Mouse (Mus musculus) liver, embryonic 11.5 days (tissue): ENCODE results near the gene Sgo2b. TPM values are rescaled to one million over a fixed set of nuclear protein-coding genes. Genes with fewer than 3 reads are reported as not detected.
A peak's percentile ranks its signal among the peaks of the same experiment; 100 is the strongest.

ENCODE experiments used
- ATAC-seq: fragments of 200-750 bp; cut with Nextera tagmentation; replicated peaks from 2 replicates; pipeline ENCODE4 v1.8.0; 2017; ENCODE audit warnings: moderate number of reproducible peaks, mild to moderate bottlenecking, moderate TSS enrichment, moderate library complexity; ENCODE audit not compliant: low FRiP score
- DNase-seq: peaks from one replicate; pipeline ENCODE4 v3.0.0-alpha.2; 2017; ENCODE audit warnings: low spot score
- H3K27ac ChIP-seq: fragments of 300-500 bp; sonication (generic); 2 replicates; pipeline ENCODE4 v1.5.1; 2014; ENCODE audit warnings: mild to moderate bottlenecking, low read depth, low read length, control low read depth
- H3K27me3 ChIP-seq: fragments of 300-500 bp; sonication (generic); replicated peaks from 2 replicates; pipeline ENCODE4 v1.6.1; 2014; ENCODE audit warnings: low read length, mixed read lengths; ENCODE audit not compliant: control insufficient read depth, insufficient read depth
- H3K36me3 ChIP-seq: fragments of 300-500 bp; sonication (generic); 2 replicates; pipeline ENCODE4 v1.6.1; 2014; ENCODE audit warnings: mild to moderate bottlenecking, low read length, moderate library complexity, mixed read lengths; ENCODE audit not compliant: control insufficient read depth, insufficient read depth
- H3K4me1 ChIP-seq: fragments of 300-500 bp; sonication (generic); replicated peaks from 2 replicates; pipeline ENCODE4 v1.6.1; 2014; ENCODE audit warnings: low read length, mixed read lengths; ENCODE audit not compliant: control insufficient read depth, insufficient read depth
- H3K4me2 ChIP-seq: fragments of 300-500 bp; sonication (generic); 2 replicates; pipeline ENCODE4 v1.6.1; 2014; ENCODE audit warnings: mild to moderate bottlenecking, control low read depth, moderate library complexity
- H3K4me3 ChIP-seq: fragments of 300-500 bp; sonication (generic); 2 replicates; pipeline ENCODE4 v1.5.1; 2014; ENCODE audit warnings: low read depth, low read length, control low read depth
- H3K9ac ChIP-seq: fragments of 300-500 bp; sonication (generic); 2 replicates; pipeline ENCODE4 v1.6.1; 2014; ENCODE audit warnings: low read depth, low read length, control low read depth
- H3K9me3 ChIP-seq: fragments of 300-500 bp; sonication (generic); 2 replicates; pipeline ENCODE4 v1.6.1; 2016; ENCODE audit warnings: low read length, inconsistent platforms, mixed read lengths; ENCODE audit not compliant: control insufficient read depth
- WGBS: fragments of 180-500 bp; shearing (Covaris S2); extraction: QIAGEN DNeasy Blood & Tissue Kit; methylation state at CpG from one replicate; pipeline ENCODE4 v1.1.7; 2014; 5-methylcytosine and 5-hydroxymethylcytosine counted together
- polyA plus RNA-seq: library from polyadenylated mRNA; unstranded; fragments of >200 nt; fragmentation: Nextera tagmentation; extraction: Ambion mirVana; gene quantifications from 2 replicates; pipeline ENCODE4 v1.2.1, GENCODE M21; 2014

Sgo2b gene
- polyA plus RNA-seq, 1 experiment from 2014 or later = not detected

GRCm38 (mm10) chr8:63895096-63895495, 57.0 kb downstream of the Sgo2b start:
- H3K9ac ChIP-seq = no peak overlapping the region
- WGBS = 68% methylated on average over 2 of the region's 2 CpGs
- H3K27ac ChIP-seq = no peak overlapping the region
- no peaks in the 10 kb centered on the region for H3K9me3 ChIP-seq
- H3K4me2 ChIP-seq = no peak overlapping the region
- no peaks in the 10 kb centered on the region for H3K36me3 ChIP-seq
- H3K27me3 ChIP-seq = no peaks in the 10 kb centered on the region
- no peak for DNase-seq
- no peak overlapping the region for H3K4me3 ChIP-seq
- no peak for ATAC-seq
- H3K4me1 ChIP-seq = no peaks in the 10 kb centered on the region

DNA sequence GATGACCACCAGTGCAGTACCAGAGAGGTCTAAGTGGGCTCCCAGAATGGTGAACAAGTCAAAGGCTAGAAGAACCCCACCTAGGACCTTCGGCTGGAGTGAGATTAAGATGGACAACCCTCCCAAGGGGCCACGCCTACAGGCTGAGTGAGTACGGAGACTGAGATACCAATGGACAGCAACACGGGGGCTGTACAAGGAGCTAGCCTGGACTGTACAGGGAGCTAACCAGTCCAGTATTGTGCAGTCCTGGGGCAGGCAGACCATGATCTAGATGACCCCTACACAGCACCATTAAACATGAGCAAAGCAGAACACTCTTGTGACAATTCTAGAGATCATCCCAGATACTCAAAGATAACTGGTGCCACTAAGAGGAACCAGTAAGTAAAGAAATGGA, 73.7 kb downstream of the Sgo2b start:
- no peak for DNase-seq
- ATAC-seq = no peak
- no peak overlapping the region for H3K4me2 ChIP-seq
- H3K4me3 ChIP-seq = no peak overlapping the region
- no peaks in the 10 kb centered on the region for H3K4me1 ChIP-seq
- no peak overlapping the region for H3K9ac ChIP-seq
- no peaks in the 10 kb centered on the region for H3K27me3 ChIP-seq
- no peak overlapping the region for H3K27ac ChIP-seq
- no peaks in the 10 kb centered on the region for H3K9me3 ChIP-seq
- WGBS = 73% methylated on average over 4 of the region's 4 CpGs
- H3K36me3 ChIP-seq = no peaks in the 10 kb centered on the region

- H3K9me3 ChIP-seq = no peaks in the 10 kb centered on the region
- no peak overlapping the region for H3K4me3 ChIP-seq
- H3K9ac ChIP-seq = no peak overlapping the region
- ATAC-seq (peak; percentile 51; the same call in 1 of the 2 replicates), DNase-seq (no peak)
- H3K27ac ChIP-seq = no peak overlapping the region
- no peaks in the 10 kb centered on the region for H3K27me3 ChIP-seq
- H3K36me3 ChIP-seq = no peaks in the 10 kb centered on the region
- H3K4me1 ChIP-seq = no peaks in the 10 kb centered on the region
- no peak overlapping the region for H3K4me2 ChIP-seq
- 19% methylated on average over 6 of the region's 6 CpGs for WGBS
These were observed 74.7 kb downstream of the Sgo2b start for GRCm38 (mm10) chr8:63877393-63877792.

- Histone ChIP-seq H3K9ac (no peak overlapping the region), H3K4me3 (no peak overlapping the region), H3K27me3 (no peaks in the 10 kb centered on the region), H3K4me1 (no peaks in the 10 kb centered on the region), H3K27ac (no peak overlapping the region), H3K4me2 (no peak overlapping the region), H3K9me3 (no peaks in the 10 kb centered on the region), H3K36me3 (no peaks in the 10 kb centered on the region)
- no peak for DNase-seq
- no peak for ATAC-seq
- WGBS = 87% methylated on average over 7 of the region's 7 CpGs
These were observed 75.1 kb downstream of the Sgo2b start for GRCm38 (mm10) chr8:63876949-63877348.
